17 mouse cellular contexts compared by ENCODE assay signal in the genomic region with DNA sequence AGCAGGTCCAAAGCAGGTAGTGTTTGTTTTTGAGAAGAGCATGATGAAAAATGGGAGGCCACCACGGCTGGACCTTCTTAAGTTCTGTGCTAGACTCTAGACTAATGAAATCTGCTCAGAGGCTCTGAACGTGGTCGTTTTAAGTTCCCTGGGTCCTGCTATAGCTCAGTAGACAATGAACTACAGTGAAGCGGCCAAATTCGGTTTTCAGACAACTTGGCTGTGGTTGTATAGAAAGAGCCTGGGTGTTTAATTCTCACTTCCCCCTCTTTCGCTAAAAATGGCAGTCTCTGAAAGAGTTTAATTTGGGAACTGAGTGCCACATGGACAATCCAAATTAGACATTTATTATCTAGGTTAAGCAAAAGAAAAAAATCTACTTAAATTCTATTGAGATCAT.
DNase-seq lines count a peak whose midpoint lies in the region; ATAC-seq and TF ChIP-seq lines count a peak whose summit lies in the region.
"Had no signal": no experiment of that assay in that cellular context is flagged by ENCODE, and none has a peak within 500 bp of the region (broad histone marks: within the 10 kb centered on the region; RNA-seq: fewer than 3 reads in every experiment).

No protein-coding gene starts in this region.

- no peak for TF ChIP-seq RAD21 in CH12.LX (IDR thresholded peaks at IDR 0.05; ENCODE audit: low read depth, low read length)

- WGBS in hindbrain, postnatal 0 days: 69% methylated on average over 6 of the region's 6 CpGs
- 94% methylated on average over 6 of the region's 6 CpGs for WGBS in hindbrain, embryonic 10.5 days

- no peaks in the 10 kb centered on the region for H3K36me3 ChIP-seq in hindbrain, postnatal 0 days (ENCODE audit: insufficient read depth, low read length)
- H3K36me3 ChIP-seq in hindbrain, embryonic 10.5 days: no peaks in the 10 kb centered on the region
- no peaks in the 10 kb centered on the region for H3K36me3 ChIP-seq in CH12.LX (replicated peaks in 1 of 2; ENCODE audit: control insufficient read depth in 1 of 2, insufficient read depth in 1 of 2, low read length in 1 of 2)
- H3K36me3 ChIP-seq: liver, embryonic 13.5 days; lung, embryonic 15.5 days had no signal

- in situ Hi-C loops in CH12.LX (cut with MboI; ENCODE audit: low pct_ligation_motif_present, low pct_unique_long_range_greater_than_20kb, low sequenced_read_pairs): no loop called here

- intact Hi-C loops in left cerebral cortex, postnatal 25 days (cut with DNase I): loop anchor here (2.0 kb wide), 1 partner anchor 92 kb away; no protein-coding TSS in a partner anchor

- H3K4me3 ChIP-seq in hindbrain, postnatal 0 days (ENCODE audit: low read length): no peak overlapping the region
- no peak overlapping the region for H3K4me3 ChIP-seq in hindbrain, embryonic 10.5 days
- H3K4me3 ChIP-seq in CH12.LX (replicated peaks in 1 of 3; ENCODE audit: low read depth in 2 of 3, low read length in 2 of 3, poor library complexity in 1 of 3): no peak overlapping the region
- H3K4me3 ChIP-seq in cortical plate, adult 2 months (ENCODE audit: insufficient read depth, low read length): no peak overlapping the region
- H3K4me3 ChIP-seq: hindbrain, embryonic 13.5 days; liver, embryonic 13.5 days; lung, embryonic 15.5 days; midbrain, embryonic 13.5 days had no signal

- dilution Hi-C loops in CH12.LX (cut with MboI; ENCODE audit: extremely low pct_ligation_motif_present, extremely low pct_unique_long_range_greater_than_20kb, low sequenced_read_pairs): no loop called here

- TF ChIP-seq EP300 in CH12.LX (IDR thresholded peaks at IDR 0.05; ENCODE audit: low read length): no peak

- ATAC-seq in hindbrain, postnatal 0 days: peak; percentile 59; the same call in 1 of the 2 replicates
- ATAC-seq: activated CD4-positive, CD25-positive, alpha-beta regulatory T cell, adult 4 months; intestine, postnatal 0 days; midbrain, embryonic 13.5 days; Patski had no signal

- H3K79me2 ChIP-seq in CH12.LX (replicated peaks; ENCODE audit: control insufficient read depth, extremely low read depth, insufficient read depth, poor library complexity, severe bottlenecking): no peaks in the 10 kb centered on the region

- no peaks in the 10 kb centered on the region for H3K9me3 ChIP-seq in hindbrain, postnatal 0 days (ENCODE audit: low read length)
- H3K9me3 ChIP-seq in hindbrain, embryonic 10.5 days: no peaks in the 10 kb centered on the region
- no peaks in the 10 kb centered on the region for H3K9me3 ChIP-seq in CH12.LX (replicated peaks; ENCODE audit: low read length)
- H3K9me3 ChIP-seq: hindbrain, embryonic 13.5 days; liver, embryonic 13.5 days; lung, embryonic 15.5 days; midbrain, embryonic 13.5 days had no signal

- H3K27ac ChIP-seq in hindbrain, postnatal 0 days: peak overlapping the region; percentile 51; the same call in 1 of the 2 replicates
- no peak overlapping the region for H3K27ac ChIP-seq in hindbrain, embryonic 10.5 days
- H3K27ac ChIP-seq in CH12.LX (ENCODE audit: insufficient read depth, low read depth): no peak overlapping the region
- peak overlapping the region; percentile 7 for H3K27ac ChIP-seq in cortical plate, adult 2 months (ENCODE audit: insufficient read depth, low read length)
- H3K27ac ChIP-seq: hindbrain, embryonic 13.5 days; liver, embryonic 13.5 days; lung, embryonic 15.5 days; midbrain, embryonic 13.5 days had no signal

- H3K4me1 ChIP-seq in hindbrain, postnatal 0 days (ENCODE audit: insufficient read depth, low read length): no peaks in the 10 kb centered on the region
- H3K4me1 ChIP-seq in hindbrain, embryonic 10.5 days (replicated peaks): no peaks in the 10 kb centered on the region
- H3K4me1 ChIP-seq in CH12.LX (ENCODE audit: control insufficient read depth in 1 of 2, insufficient read depth in 2 of 2): peaks cover 0 to 8% of the 10 kb centered on the region in 2 experiments; a peak in 1 of 4 replicates
- peaks cover 6% of the 10 kb centered on the region; the same call in 1 of the 2 replicates for H3K4me1 ChIP-seq in cortical plate, adult 2 months (ENCODE audit: control insufficient read depth, insufficient read depth, low read length)
- H3K4me1 ChIP-seq: hindbrain, embryonic 13.5 days; liver, embryonic 13.5 days; lung, embryonic 15.5 days; midbrain, embryonic 13.5 days had no signal

- H3K4me2 ChIP-seq in hindbrain, postnatal 0 days (ENCODE audit: low read depth, low read length): no peak overlapping the region
- no peak overlapping the region for H3K4me2 ChIP-seq in CH12.LX (ENCODE audit: insufficient read depth, low read depth, poor library complexity, severe bottlenecking)
- H3K4me2 ChIP-seq: hindbrain, embryonic 13.5 days; liver, embryonic 13.5 days; lung, embryonic 15.5 days; midbrain, embryonic 13.5 days had no signal

- peak; percentile 48 for DNase-seq in hindbrain, postnatal 0 days (ENCODE audit: low spot score)
- no peak for DNase-seq in hindbrain, embryonic 10.5 days (ENCODE audit: low spot score)
- DNase-seq in CH12.LX (ENCODE audit: extremely low read depth): peak; percentile 14
- DNase-seq in left cerebral cortex, postnatal 25 days (ENCODE audit: low spot score in 2 of 2): peak; percentile 39 to 90
- DNase-seq in thymus, postnatal 4 days: no peak
- no peak for DNase-seq in spleen, postnatal 36 days (ENCODE audit: low spot score in 2 of 2)
- DNase-seq: adrenal gland, postnatal 14 days; cerebellum, adult 8-10 months; gastrocnemius, postnatal 14 days; liver, embryonic 13.5 days had no signal

- no peak for TF ChIP-seq POLR2A in CH12.LX (IDR thresholded peaks at IDR 0.05; ENCODE audit: low read depth, low read length)
- no peak for TF ChIP-seq POLR2A in cortical plate, adult 2 months (IDR thresholded peaks at IDR 0.05; ENCODE audit: extremely low read depth, insufficient read depth, low read length)

- no peak for TF ChIP-seq CTCF in hindbrain, postnatal 0 days (IDR thresholded peaks at IDR 0.05; ENCODE audit: low read depth)
- no peak for TF ChIP-seq CTCF in CH12.LX (conservative IDR thresholded peaks at IDR 0.05 in 1 of 2, IDR thresholded peaks at IDR 0.05 in 1 of 2; ENCODE audit: low read depth in 2 of 2, low read length in 2 of 2)
- TF ChIP-seq CTCF in cortical plate, adult 2 months (IDR thresholded peaks at IDR 0.05; ENCODE audit: extremely low read depth, insufficient read depth, low read length): no peak

- H3K27me3 ChIP-seq in hindbrain, postnatal 0 days (ENCODE audit: insufficient read depth, low read length): no peaks in the 10 kb centered on the region
- H3K27me3 ChIP-seq in hindbrain, embryonic 10.5 days (ENCODE audit: insufficient read depth, poor library complexity, severe bottlenecking): no peaks in the 10 kb centered on the region
- H3K27me3 ChIP-seq in CH12.LX (replicated peaks): no peaks in the 10 kb centered on the region
- H3K27me3 ChIP-seq: hindbrain, embryonic 13.5 days; liver, embryonic 13.5 days; lung, embryonic 15.5 days; midbrain, embryonic 13.5 days; Patski had no signal

- H3K9ac ChIP-seq in hindbrain, postnatal 0 days (replicated peaks; ENCODE audit: low read length): no peak overlapping the region
- H3K9ac ChIP-seq in CH12.LX (ENCODE audit: insufficient read depth, low read depth): no peak overlapping the region
- H3K9ac ChIP-seq: hindbrain, embryonic 13.5 days; liver, embryonic 13.5 days; lung, embryonic 15.5 days; midbrain, embryonic 13.5 days had no signal

TF ChIP-seq in CH12.LX, 34 proteins besides CTCF, POLR2A, EP300 and RAD21:
- TF ChIP-seq MAZ (IDR thresholded peaks at IDR 0.05; ENCODE audit: low read depth, low read length) (no peak), SIN3A (IDR thresholded peaks at IDR 0.05; ENCODE audit: low read length) (no peak), JUN (IDR thresholded peaks at IDR 0.05; ENCODE audit: insufficient read depth, low read depth, low read length) (no peak), E2F4 (IDR thresholded peaks at IDR 0.05; ENCODE audit: insufficient replicate concordance, low read depth, low read length) (no peak), UBTF (IDR thresholded peaks at IDR 0.05; ENCODE audit: low read depth, low read length) (no peak), USF1 (IDR thresholded peaks at IDR 0.05; ENCODE audit: low read depth, low read length) (no peak), SMC3 (IDR thresholded peaks at IDR 0.05; ENCODE audit: low read depth, low read length) (no peak), BHLHE40 (IDR thresholded peaks at IDR 0.05; ENCODE audit: low read depth, low read length) (no peak), ZKSCAN1 (IDR thresholded peaks at IDR 0.05; ENCODE audit: borderline replicate concordance, low read depth, low read length) (no peak), POLR2AphosphoS2 (IDR thresholded peaks at IDR 0.05; ENCODE audit: low read depth, low read length) (no peak)

Comparison
In these comparisons a context has a peak if more than half of its experiments do, and no peak if none do; other contexts are left out.
1. DNase-seq: peak in hindbrain, postnatal 0 days (single experiment), CH12.LX (single experiment) and left cerebral cortex, postnatal 25 days (2 of 2); none in hindbrain, embryonic 10.5 days (single experiment), thymus, postnatal 4 days (single experiment) and spleen, postnatal 36 days (0 of 2).
2. H3K27ac ChIP-seq: peak in hindbrain, postnatal 0 days (single experiment) and cortical plate, adult 2 months (single experiment); none in hindbrain, embryonic 10.5 days (single experiment) and CH12.LX (single experiment).